Mouse (Mus musculus) thymus, postnatal 4 days (tissue): ENCODE measurements around the gene Tmem132b.

Source experiments
- DNase-seq: peaks from one replicate; pipeline ENCODE4 v3.0.0; 2021

The Tmem132b gene

GRCm38 (mm10) chr5:125794318-125794717, 262.7 kb downstream of the Tmem132b start:
- DNase-seq = no peak

DNA sequence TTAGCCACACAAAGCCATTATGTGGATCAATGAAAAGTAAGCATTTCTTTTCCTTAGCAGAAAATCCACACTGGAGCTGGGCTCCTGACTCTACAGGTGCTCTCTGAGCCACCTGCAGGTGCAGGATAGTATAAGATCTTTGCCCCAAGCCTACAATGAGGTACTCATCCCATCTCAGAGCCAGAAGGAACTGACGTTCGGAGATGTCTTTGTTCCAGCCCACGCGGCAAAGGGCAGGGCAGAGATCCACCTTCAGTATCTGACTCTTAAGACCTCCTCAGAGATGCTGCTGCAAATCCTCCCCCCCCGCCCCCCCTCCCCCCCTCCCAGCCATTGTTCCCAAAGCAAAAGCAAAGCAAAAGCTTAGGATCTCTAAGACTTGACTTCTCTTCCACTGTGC, 268.0 kb downstream of the Tmem132b start:
- DNase-seq = no peak

DNA sequence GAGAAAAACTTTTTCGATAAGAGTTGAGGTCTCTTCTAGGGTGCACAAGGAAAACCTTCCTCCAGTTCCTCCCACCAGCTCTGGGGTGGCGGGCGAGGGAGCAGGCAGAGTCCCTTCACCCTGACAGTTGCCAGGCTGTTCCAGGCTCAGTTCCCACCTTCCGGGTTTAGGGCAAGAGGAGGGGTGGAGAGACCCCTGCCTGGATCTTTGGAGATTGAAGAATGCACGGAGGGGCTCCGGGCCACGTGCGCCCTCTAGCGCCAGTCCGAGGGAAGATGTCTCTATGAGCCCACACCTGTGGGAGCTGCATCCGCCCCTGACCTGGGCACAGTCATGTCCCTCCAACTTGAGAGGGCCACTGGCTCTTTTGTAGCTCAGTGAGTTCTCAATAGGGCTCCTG, 268.5 kb downstream of the Tmem132b start:
- DNase-seq = peak; percentile 40

DNA sequence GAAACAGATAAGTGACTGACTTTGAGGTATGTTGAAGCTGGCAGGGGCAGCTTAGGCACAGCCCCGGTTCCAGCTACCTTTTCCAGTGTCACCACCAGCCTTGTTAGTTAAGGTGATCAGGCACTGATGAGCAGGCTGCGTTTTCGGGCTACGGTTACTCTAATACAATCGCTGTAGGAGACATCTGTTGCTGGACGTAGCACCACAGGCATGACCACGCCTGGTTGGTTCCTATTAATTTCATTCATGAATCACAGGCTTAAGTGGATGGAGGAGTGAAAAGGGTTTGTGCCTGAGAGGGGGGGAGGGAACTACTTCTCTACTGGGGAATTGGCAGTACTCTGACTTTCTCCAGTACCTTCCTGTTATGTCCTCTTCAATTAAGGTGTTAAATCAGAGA, 271.2 kb downstream of the Tmem132b start:
- no peak for DNase-seq

DNA sequence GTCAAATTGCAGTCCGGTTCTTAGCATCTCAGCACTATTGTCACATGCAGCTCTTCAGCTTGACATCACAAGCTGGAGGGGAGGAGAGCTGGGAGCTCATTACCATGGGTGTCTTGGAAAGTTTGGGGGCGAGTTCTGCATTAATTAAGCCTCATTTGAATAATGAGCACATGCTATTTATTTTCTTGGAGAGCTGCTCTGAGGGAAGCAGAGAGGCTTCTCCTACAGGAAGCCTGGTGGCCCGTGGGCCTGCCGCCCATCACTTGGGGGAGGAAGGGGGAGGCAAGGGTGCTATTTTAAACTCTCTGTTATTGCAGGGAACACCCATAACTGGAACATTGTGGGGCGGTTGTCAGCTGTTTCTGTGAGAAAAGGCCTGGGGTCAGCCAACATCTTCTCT, 273.8 kb downstream of the Tmem132b start:
- no peak for DNase-seq

DNA sequence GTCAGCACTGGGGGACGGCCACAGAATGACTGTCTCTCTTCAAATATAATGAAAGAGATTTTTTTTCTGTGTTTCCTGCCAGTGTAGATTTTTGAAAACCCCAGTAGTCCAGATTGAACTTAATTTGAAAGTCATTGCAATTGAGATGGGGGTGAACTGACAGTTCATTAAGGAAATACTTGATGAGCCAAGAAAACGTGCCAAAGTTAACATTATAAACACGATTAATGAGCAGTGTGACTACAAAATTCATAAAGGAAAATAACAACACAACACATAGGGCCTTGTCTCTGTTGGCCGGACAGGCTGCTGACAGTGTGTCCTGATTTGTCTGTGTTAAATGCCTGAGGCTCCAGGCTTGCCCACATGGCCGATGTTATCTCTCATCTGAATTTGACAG, 276.3 kb downstream of the Tmem132b start:
- no peak for DNase-seq

DNA sequence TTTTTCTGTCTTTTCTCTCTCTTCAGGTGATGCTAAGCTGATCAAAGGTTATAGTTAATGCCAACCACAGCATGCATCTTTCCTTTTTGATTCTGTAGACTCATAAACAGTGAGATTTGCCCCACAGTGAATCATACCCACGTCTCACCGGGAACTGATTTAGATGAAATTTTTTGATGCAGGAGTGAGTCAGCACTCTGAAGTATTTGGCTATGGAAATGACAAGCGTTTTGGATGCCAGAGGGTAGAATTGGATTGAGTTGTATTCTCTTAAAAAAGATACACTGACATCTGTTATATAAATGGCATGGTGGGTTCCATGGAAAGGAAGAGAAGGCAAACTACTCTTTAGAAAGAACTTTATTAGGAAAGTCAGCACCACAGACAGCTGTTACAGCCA, 297.8 kb downstream of the Tmem132b start:
- DNase-seq = no peak

DNA sequence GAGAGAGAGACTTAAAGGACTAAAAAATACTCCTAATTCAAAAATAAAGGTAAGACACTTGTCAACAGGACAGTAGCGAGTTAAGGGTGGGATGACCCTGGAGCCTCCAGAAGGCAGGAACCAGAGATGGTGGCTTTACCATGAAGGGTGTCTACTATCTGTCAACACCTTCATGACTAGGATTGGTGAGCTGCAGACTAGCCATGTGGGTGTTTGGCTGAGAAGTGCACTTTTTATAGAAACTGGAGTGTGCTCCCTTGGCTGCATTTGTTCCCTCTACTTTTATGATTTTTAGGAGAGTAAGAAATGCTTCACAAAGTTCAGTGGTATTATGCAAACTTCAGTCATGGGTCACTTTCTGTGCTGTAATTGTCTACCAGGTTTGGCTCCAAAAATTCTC, 304.3 kb downstream of the Tmem132b start:
- DNase-seq = no peak

DNA sequence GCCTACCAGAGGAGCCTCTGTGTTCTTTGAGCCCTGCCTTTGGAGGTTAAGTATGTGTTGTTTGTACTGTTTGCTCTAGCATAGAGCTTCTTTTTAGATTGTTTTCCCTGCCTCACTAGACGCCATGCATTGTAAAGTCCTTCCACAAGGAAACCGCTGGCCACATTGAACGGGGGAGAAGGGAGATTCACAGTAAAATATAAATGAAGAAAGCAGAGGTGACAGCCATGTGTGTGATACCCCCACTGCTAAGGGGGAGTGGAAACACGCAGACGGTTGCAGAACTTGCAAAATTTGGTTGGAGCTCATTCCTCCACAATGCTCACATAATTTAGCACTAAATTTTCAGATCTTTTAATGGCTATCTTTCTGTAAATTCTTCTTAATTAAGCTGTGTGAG, 305.2 kb downstream of the Tmem132b start:
- DNase-seq = no peak
